Mouse (Mus musculus) heart, embryonic 13.5 days (tissue): ENCODE results near the gene Mapkapk2. TPM values are rescaled to one million over a fixed set of nuclear protein-coding genes. Genes with fewer than 3 reads are reported as not detected.
"Not testable (repeated sequence)": the region's sequence is repeated elsewhere in the genome, so short reads cannot be mapped to it uniquely, and the experiment has no call there.

Source experiments
- ATAC-seq: fragments of 200-750 bp; cut with Nextera tagmentation; 2 replicates; pipeline ENCODE4 v1.8.0; 2017; ENCODE audit warnings: moderate TSS enrichment; ENCODE audit not compliant: insufficient number of reproducible peaks, low FRiP score, low TSS enrichment; ENCODE audit errors: extremely low read depth
- H3K27ac ChIP-seq: fragments of 300-500 bp; sonication (generic); replicated peaks from 2 replicates; pipeline ENCODE4 v1.5.1; 2015; ENCODE audit warnings: moderate library complexity, mild to moderate bottlenecking, inconsistent platforms
- H3K27me3 ChIP-seq: fragments of 300-500 bp; sonication (generic); replicated peaks from 2 replicates; pipeline ENCODE4 v1.6.1; 2015; ENCODE audit warnings: mild to moderate bottlenecking, inconsistent platforms
- H3K36me3 ChIP-seq: fragments of 300-500 bp; sonication (generic); 2 replicates; pipeline ENCODE4 v1.6.1; 2015; ENCODE audit warnings: mild to moderate bottlenecking, inconsistent platforms
- H3K4me1 ChIP-seq: fragments of 300-500 bp; sonication (generic); 2 replicates; pipeline ENCODE4 v1.6.1; 2015; ENCODE audit warnings: inconsistent platforms
- H3K4me2 ChIP-seq: fragments of 300-500 bp; sonication (generic); 2 replicates; pipeline ENCODE4 v1.6.1; 2015; ENCODE audit warnings: inconsistent platforms, mild to moderate bottlenecking, moderate library complexity
- H3K4me3 ChIP-seq: fragments of 300-500 bp; sonication (generic); 2 replicates; pipeline ENCODE4 v1.5.1; 2015; ENCODE audit warnings: moderate library complexity, mild to moderate bottlenecking, inconsistent platforms
- H3K9ac ChIP-seq: fragments of 300-500 bp; sonication (generic); 2 replicates; pipeline ENCODE4 v1.6.1; 2015; ENCODE audit warnings: inconsistent platforms, mild to moderate bottlenecking, moderate library complexity
- H3K9me3 ChIP-seq: fragments of 300-500 bp; sonication (generic); 2 replicates; pipeline ENCODE4 v1.6.1; 2016; ENCODE audit warnings: inconsistent platforms
- WGBS: fragments of 180-500 bp; shearing (Covaris S2); methylation state at CpG from one replicate; pipeline ENCODE4 v1.1.7; 2015; ENCODE audit warnings: mixed read lengths; 5-methylcytosine and 5-hydroxymethylcytosine counted together
- polyA plus RNA-seq: library from polyadenylated mRNA; unstranded; fragments of >200 nt; fragmentation: Nextera tagmentation; extraction: Ambion mirVana; gene quantifications from 2 replicates; pipeline ENCODE4 v1.2.1, GENCODE M21; 2015

Gene Mapkapk2
- 60.0 and 62.0 TPM in 2 replicates for polyA plus RNA-seq

- Histone ChIP-seq H3K4me2 (peak within 1 kb of the TSS; percentile 84), H3K27ac (peak within 1 kb of the TSS; percentile 98), H3K36me3 (no peaks in the 10 kb centered on the region), H3K4me3 (peak within 1 kb of the TSS; percentile 96), H3K9ac (peak within 1 kb of the TSS; percentile 99), H3K27me3 (no peaks in the 10 kb centered on the region), H3K9me3 (no peaks in the 10 kb centered on the region), H3K4me1 (peaks cover 46% of the 10 kb centered on the region)
- under 1% methylated on average over 31 of the region's 32 CpGs for WGBS
- peak; percentile 88 for ATAC-seq
Measured at GRCm38 (mm10) chr1:131097700-131098094, at the start of gene Mapkapk2. Mapkapk2 (minus strand) TSS chr1:131097826.

GRCm38 (mm10) chr1:131146181-131146614, 48.6 kb upstream of the Mapkapk2 start:
- no peak overlapping the region for H3K4me2 ChIP-seq
- H3K27ac ChIP-seq = no peak overlapping the region
- H3K4me1 ChIP-seq = no peaks in the 10 kb centered on the region
- WGBS = 74% methylated on average over 3 of the region's 3 CpGs
- no peak overlapping the region for H3K4me3 ChIP-seq
- H3K9ac ChIP-seq = no peak overlapping the region
- no peak for ATAC-seq
- 0 out of 2 replicates have a peak, but pooled peaks cover 4% of the 10 kb centered on the region for H3K27me3 ChIP-seq
- H3K9me3 ChIP-seq = no peaks in the 10 kb centered on the region
- no peaks in the 10 kb centered on the region for H3K36me3 ChIP-seq

DNA sequence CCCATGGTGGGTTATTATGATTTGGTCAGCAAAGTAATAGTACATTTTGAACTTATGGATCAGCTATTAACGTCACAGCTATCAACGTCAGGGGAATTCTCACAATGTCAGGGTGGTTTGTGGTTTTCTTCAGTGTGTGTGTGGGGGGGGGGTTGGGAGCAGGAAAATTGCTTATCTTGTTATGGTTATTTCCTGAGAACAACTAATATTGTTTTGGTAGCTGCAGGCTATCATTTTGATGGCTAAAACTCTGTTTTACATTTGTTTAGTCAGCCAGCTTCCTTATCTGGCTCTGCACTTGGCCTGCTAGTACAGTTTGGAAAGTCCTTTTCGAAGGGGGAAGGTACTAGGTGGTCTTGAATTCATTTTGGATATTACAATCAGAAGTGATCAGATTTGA, 47.6 kb upstream of the Mapkapk2 start:
- H3K9me3 ChIP-seq, H3K27ac ChIP-seq, H3K9ac ChIP-seq, H3K27me3 ChIP-seq, ATAC-seq, H3K4me2 ChIP-seq, H3K4me3 ChIP-seq, H3K4me1 ChIP-seq, H3K36me3 ChIP-seq: not testable (repeated sequence)
- 71% methylated on average over 3 of the region's 3 CpGs for WGBS

GRCm38 (mm10) chr1:131142472-131142871, 44.8 kb upstream of the Mapkapk2 start:
- 61% methylated on average over 1 of the region's 1 CpGs for WGBS
- Histone ChIP-seq H3K9me3 (no peaks in the 10 kb centered on the region), H3K27ac (no peak overlapping the region), H3K36me3 (no peaks in the 10 kb centered on the region), H3K4me1 (peaks cover 10% of the 10 kb centered on the region), H3K9ac (no peak overlapping the region), H3K4me2 (no peak overlapping the region), H3K27me3 (no peaks in the 10 kb centered on the region), H3K4me3 (no peak overlapping the region)
- no peak for ATAC-seq

- Histone ChIP-seq H3K4me2 (no peak overlapping the region), H3K4me1 (peaks cover 15% of the 10 kb centered on the region), H3K9ac (no peak overlapping the region), H3K4me3 (no peak overlapping the region), H3K36me3 (no peaks in the 10 kb centered on the region), H3K9me3 (no peaks in the 10 kb centered on the region), H3K27ac (no peak overlapping the region), H3K27me3 (no peaks in the 10 kb centered on the region)
- ATAC-seq = no peak
- 57% methylated on average over 2 of the region's 2 CpGs for WGBS
Measured at GRCm38 (mm10) chr1:131141449-131141848, 43.8 kb upstream of the Mapkapk2 start.

GRCm38 (mm10) chr1:131139102-131140095, 41.8 kb upstream of the Mapkapk2 start:
- peaks cover 26% of the 10 kb centered on the region for H3K4me1 ChIP-seq
- H3K9me3 ChIP-seq = no peaks in the 10 kb centered on the region
- ATAC-seq = no peak
- H3K4me3 ChIP-seq = peak overlapping the region; percentile 80
- H3K4me2 ChIP-seq = peak overlapping the region; percentile 83
- 69% methylated on average over 11 of the region's 11 CpGs for WGBS
- H3K36me3 ChIP-seq = no peaks in the 10 kb centered on the region
- no peaks in the 10 kb centered on the region for H3K27me3 ChIP-seq
- H3K9ac ChIP-seq = peak overlapping the region; percentile 86; the same call in 1 of the 2 replicates
- peak overlapping the region; percentile 87 for H3K27ac ChIP-seq

DNA sequence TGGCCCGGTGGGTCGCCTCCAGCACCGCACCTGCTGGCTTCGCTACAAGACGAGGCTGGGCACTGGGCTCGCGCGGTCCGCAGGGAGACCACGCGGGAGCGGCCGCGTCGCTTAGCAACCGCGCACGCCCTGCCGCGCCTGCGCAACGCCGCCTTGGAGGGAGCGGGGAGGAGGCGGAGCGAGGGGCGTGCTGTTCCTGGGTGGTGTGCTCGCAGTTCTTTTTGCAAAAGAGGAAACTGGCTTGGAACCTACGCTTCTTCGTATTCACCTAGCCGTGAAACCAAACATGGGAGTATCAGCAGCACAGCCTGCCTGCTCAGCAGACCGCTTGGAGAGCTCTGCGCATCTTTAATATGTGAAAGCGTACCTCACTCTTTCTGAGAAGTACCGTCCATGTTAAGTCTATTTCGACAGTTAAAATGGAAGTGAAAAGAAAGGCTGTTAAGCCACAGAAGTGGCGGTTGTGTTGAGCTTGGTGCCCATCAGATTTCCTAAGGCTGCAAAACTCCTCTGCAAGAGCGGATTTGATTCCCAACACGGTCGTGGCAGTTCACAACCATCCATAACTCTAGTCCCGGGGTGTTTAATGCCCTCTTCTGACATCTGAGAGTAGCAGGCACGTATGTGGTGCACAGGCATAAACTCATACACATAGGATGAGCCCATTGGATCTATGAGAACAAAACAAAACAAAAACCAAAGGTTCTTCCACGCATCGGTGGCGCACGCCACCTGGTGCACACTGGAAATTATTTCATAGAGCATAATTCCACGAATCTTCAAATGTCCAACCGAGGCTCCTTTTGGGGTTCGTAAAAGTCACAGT, 40.8 kb upstream of the Mapkapk2 start, which contains the start of gene Dyrk3:
Gene Dyrk3, minus strand, starts transcription at position 150 of the 826 bp plus-strand sequence.
- WGBS = 4% methylated on average over 49 of the region's 49 CpGs
- H3K9ac ChIP-seq = peak within 1 kb of the TSS; percentile 86
- ATAC-seq = peak; percentile 94
- H3K4me1 ChIP-seq = peaks cover 31% of the 10 kb centered on the region
- H3K27me3 ChIP-seq = no peaks in the 10 kb centered on the region
- peak within 1 kb of the TSS; percentile 83 for H3K4me2 ChIP-seq
- peak within 1 kb of the TSS; percentile 80 for H3K4me3 ChIP-seq
- peak within 1 kb of the TSS; percentile 87 for H3K27ac ChIP-seq
- H3K9me3 ChIP-seq = no peaks in the 10 kb centered on the region
- H3K36me3 ChIP-seq = no peaks in the 10 kb centered on the region

GRCm38 (mm10) chr1:131137717-131138118, 40.1 kb upstream of the Mapkapk2 start:
- Histone ChIP-seq H3K4me1 (peaks cover 31% of the 10 kb centered on the region), H3K36me3 (no peaks in the 10 kb centered on the region), H3K9me3 (no peaks in the 10 kb centered on the region), H3K4me2 (peak overlapping the region; percentile 83), H3K27me3 (no peaks in the 10 kb centered on the region), H3K9ac (peak overlapping the region; percentile 86), H3K27ac (peak overlapping the region; percentile 87; the same call in 1 of the 2 replicates), H3K4me3 (peak overlapping the region; percentile 80)
- no peak; the same call in 1 of the 2 replicates for ATAC-seq
- 1% methylated on average over 36 of the region's 36 CpGs for WGBS

GRCm38 (mm10) chr1:131137111-131137510, 39.5 kb upstream of the Mapkapk2 start:
- H3K4me2 ChIP-seq = peak overlapping the region; percentile 83
- peak overlapping the region; percentile 80 for H3K4me3 ChIP-seq
- no peaks in the 10 kb centered on the region for H3K27me3 ChIP-seq
- H3K4me1 ChIP-seq = peaks cover 31% of the 10 kb centered on the region
- no peak for ATAC-seq
- H3K27ac ChIP-seq = no peak overlapping the region
- no peaks in the 10 kb centered on the region for H3K9me3 ChIP-seq
- peak overlapping the region; percentile 37; the same call in 1 of the 2 replicates for H3K9ac ChIP-seq
- WGBS = 33% methylated on average over 5 of the region's 5 CpGs
- no peaks in the 10 kb centered on the region for H3K36me3 ChIP-seq

- no peak for ATAC-seq
- H3K4me3 ChIP-seq = peak overlapping the region; percentile 80
- peaks cover 31% of the 10 kb centered on the region for H3K4me1 ChIP-seq
- H3K36me3 ChIP-seq = no peaks in the 10 kb centered on the region
- H3K9me3 ChIP-seq = no peaks in the 10 kb centered on the region
- WGBS = 75% methylated on average over 10 of the region's 10 CpGs
- H3K27me3 ChIP-seq = no peaks in the 10 kb centered on the region
- H3K27ac ChIP-seq = peak overlapping the region; percentile 0; the same call in 1 of the 2 replicates
- no peak overlapping the region for H3K9ac ChIP-seq
- peak overlapping the region; percentile 83 for H3K4me2 ChIP-seq
Measured at GRCm38 (mm10) chr1:131135960-131136629, 38.5 kb upstream of the Mapkapk2 start.
